Mouse (Mus musculus) MEL (cell line): ENCODE measurements around the gene Ppp1r18. TPM values are rescaled to one million over a fixed set of nuclear protein-coding genes. Genes with fewer than 3 reads are reported as not detected.

Experiments
- DNase-seq: peaks from one replicate; pipeline ENCODE4 v3.0.0; 2011; ENCODE audit warnings: low read depth, low spot score
- H3K27ac ChIP-seq: 2 replicates; pipeline ENCODE4 v1.5.1; 2012; ENCODE audit warnings: low read depth, mild to moderate bottlenecking, control low read depth, low read length, moderate library complexity; ENCODE audit not compliant: control insufficient read depth
- H3K27me3 ChIP-seq, 2 experiments: fragments of 150-350 bp in 1 of 2; sonication (generic) in 1 of 2; 2 replicates each; pipeline ENCODE4 v1.6.1; 2012; ENCODE audit warnings: low read length in 2 of 2, mild to moderate bottlenecking in 2 of 2, improper control_type of control experiment in 1 of 2, moderate library complexity in 1 of 2; ENCODE audit not compliant: insufficient read depth in 2 of 2, control insufficient read depth in 1 of 2
- H3K36me3 ChIP-seq, 2 experiments: 2 replicates each; pipeline ENCODE4 v1.6.1; 2012 to 2014; ENCODE audit warnings: low read length in 2 of 2, improper control_type of control experiment in 1 of 2, inconsistent platforms in 1 of 2, mild to moderate bottlenecking in 1 of 2; ENCODE audit not compliant: insufficient read depth in 2 of 2, control insufficient read depth in 1 of 2
- H3K4me1 ChIP-seq, 2 experiments: fragments of 150-350 bp in 1 of 2; sonication (generic) in 1 of 2; 2 replicates each; pipeline ENCODE4 v1.6.1; 2012; ENCODE audit warnings: low read length in 2 of 2, improper control_type of control experiment in 1 of 2, mild to moderate bottlenecking in 1 of 2; ENCODE audit not compliant: insufficient read depth in 2 of 2, control insufficient read depth in 1 of 2
- H3K4me3 ChIP-seq, 2 experiments: fragments of 150-350 bp in 1 of 2; sonication (generic) in 1 of 2; 2 replicates each; pipeline ENCODE4 v1.5.1; 2012; ENCODE audit warnings: low read depth in 2 of 2, low read length in 2 of 2, mild to moderate bottlenecking in 2 of 2, moderate library complexity in 2 of 2, control low read depth in 1 of 2, improper control_type of control experiment in 1 of 2; ENCODE audit not compliant: control insufficient read depth in 1 of 2, insufficient read depth in 1 of 2
- H3K79me2 ChIP-seq: 2 replicates; pipeline ENCODE4 v1.6.1; 2012; ENCODE audit warnings: mild to moderate bottlenecking, low read length, moderate library complexity; ENCODE audit not compliant: control insufficient read depth, poor library complexity, insufficient read depth
- H3K9ac ChIP-seq: 2 replicates; pipeline ENCODE4 v1.6.1; 2012; ENCODE audit warnings: low read depth, mild to moderate bottlenecking, control low read depth, low read length, moderate library complexity; ENCODE audit not compliant: control insufficient read depth, poor library complexity, severe bottlenecking
- H3K9me3 ChIP-seq: fragments of 150-350 bp; sonication (generic); replicated peaks from 2 replicates; pipeline ENCODE4 v1.6.1; 2012; ENCODE audit warnings: mild to moderate bottlenecking, low read length, improper control_type of control experiment, moderate library complexity; ENCODE audit not compliant: insufficient read depth
- BHLHE40 ChIP-seq: IDR thresholded peaks from 2 replicates; pipeline ENCODE4 v1.6.1; 2012; ENCODE audit warnings: low read depth, mild to moderate bottlenecking, inconsistent platforms, low read length, improper control_type of control experiment, borderline replicate concordance
- CHD1 ChIP-seq: IDR thresholded peaks from 2 replicates; pipeline ENCODE4 v1.6.1; 2012; ENCODE audit warnings: low read depth, mild to moderate bottlenecking, inconsistent platforms, low read length, improper control_type of control experiment
- CTCF ChIP-seq, 3 experiments: IDR thresholded peaks in 2 of 3; conservative IDR thresholded peaks in 1 of 3; 2 replicates each; pipeline ENCODE4 v1.5.1; 2011 to 2012; ENCODE audit warnings: low read length in 3 of 3, low read depth in 2 of 3, mild to moderate bottlenecking in 2 of 3, improper control_type of control experiment in 1 of 3, inconsistent platforms in 1 of 3, mixed read lengths in 1 of 3, moderate library complexity in 1 of 3; ENCODE audit not compliant: control insufficient read depth in 1 of 3, insufficient read depth in 1 of 3, poor library complexity in 1 of 3, severe bottlenecking in 1 of 3
- E2F4 ChIP-seq: IDR thresholded peaks from 2 replicates; pipeline ENCODE4 v1.6.1; 2011; ENCODE audit warnings: low read depth, low read length, improper control_type of control experiment, borderline replicate concordance
- ELF1 ChIP-seq: IDR thresholded peaks from 2 replicates; pipeline ENCODE4 v1.6.1; 2014; ENCODE audit warnings: low read depth, mild to moderate bottlenecking, inconsistent platforms, low read length, improper control_type of control experiment, moderate library complexity
- ETS1 ChIP-seq: IDR thresholded peaks from 2 replicates; pipeline ENCODE4 v1.6.1; 2012; ENCODE audit warnings: low read depth, mild to moderate bottlenecking, inconsistent platforms, low read length, improper control_type of control experiment, moderate library complexity
- GABPA ChIP-seq: IDR thresholded peaks from 2 replicates; pipeline ENCODE4 v1.6.1; 2012; ENCODE audit warnings: low read depth, mild to moderate bottlenecking, inconsistent platforms, low read length, improper control_type of control experiment, moderate library complexity
- GATA1 ChIP-seq: IDR thresholded peaks from 2 replicates; pipeline ENCODE4 v1.6.1; 2011; ENCODE audit warnings: low read depth, low read length, improper control_type of control experiment
- MEF2A ChIP-seq: IDR thresholded peaks from 2 replicates; pipeline ENCODE4 v1.6.1; 2014; ENCODE audit warnings: low read depth, mild to moderate bottlenecking, inconsistent platforms, low read length, improper control_type of control experiment; ENCODE audit not compliant: poor library complexity, insufficient replicate concordance, severe bottlenecking; ENCODE audit errors: extremely low read depth
- MYB ChIP-seq: IDR thresholded peaks from 2 replicates; pipeline ENCODE4 v1.6.1; 2011; ENCODE audit warnings: mild to moderate bottlenecking, low read depth, low read length, improper control_type of control experiment
- MYC ChIP-seq: IDR thresholded peaks from 2 replicates; pipeline ENCODE4 v1.6.1; 2011; ENCODE audit warnings: low read depth, mild to moderate bottlenecking, low read length, improper control_type of control experiment, moderate library complexity
- NRF1 ChIP-seq: IDR thresholded peaks from 2 replicates; pipeline ENCODE4 v1.6.1; 2014; ENCODE audit warnings: low read depth, mild to moderate bottlenecking, inconsistent platforms, low read length, improper control_type of control experiment, moderate library complexity; ENCODE audit not compliant: poor library complexity, insufficient read depth, severe bottlenecking
- POLR2A ChIP-seq, 2 experiments: IDR thresholded peaks; 2 replicates each; pipeline ENCODE4 v1.6.1; 2011 to 2012; ENCODE audit warnings: low read length in 2 of 2, mild to moderate bottlenecking in 2 of 2, control low read depth in 1 of 2, improper control_type of control experiment in 1 of 2, low read depth in 1 of 2, moderate library complexity in 1 of 2; ENCODE audit not compliant: control insufficient read depth in 1 of 2, insufficient read depth in 1 of 2, poor library complexity in 1 of 2
- POLR2AphosphoS2 ChIP-seq: IDR thresholded peaks from 2 replicates; pipeline ENCODE4 v1.6.1; 2011; ENCODE audit warnings: low read length, improper control_type of control experiment
- RAD21 ChIP-seq: IDR thresholded peaks from 2 replicates; pipeline ENCODE4 v1.6.1; 2011; ENCODE audit warnings: mild to moderate bottlenecking, low read depth, low read length, improper control_type of control experiment
- RCOR1 ChIP-seq: IDR thresholded peaks from 2 replicates; pipeline ENCODE4 v1.6.1; 2012; ENCODE audit warnings: low read depth, mild to moderate bottlenecking, inconsistent platforms, low read length, improper control_type of control experiment
- SMC3 ChIP-seq: IDR thresholded peaks from 2 replicates; pipeline ENCODE4 v1.6.1; 2011; ENCODE audit warnings: low read depth, low read length, improper control_type of control experiment
- TAL1 ChIP-seq: IDR thresholded peaks from 2 replicates; pipeline ENCODE4 v1.6.1; 2012; ENCODE audit warnings: mild to moderate bottlenecking, inconsistent platforms, low read length, moderate library complexity, mixed read lengths
- TBP ChIP-seq: IDR thresholded peaks from 2 replicates; pipeline ENCODE4 v1.8.0; 2011; ENCODE audit warnings: low read depth, low read length, improper control_type of control experiment
- UBTF ChIP-seq: IDR thresholded peaks from 2 replicates; pipeline ENCODE4 v1.6.1; 2012; ENCODE audit warnings: low read depth, mild to moderate bottlenecking, inconsistent platforms, low read length, improper control_type of control experiment, moderate library complexity, borderline replicate concordance; ENCODE audit not compliant: insufficient read depth
- USF2 ChIP-seq, 2 experiments: IDR thresholded peaks; 2 replicates each; pipeline ENCODE4 v1.6.1; 2011 to 2012; ENCODE audit warnings: improper control_type of control experiment in 2 of 2, low read length in 2 of 2, borderline replicate concordance in 1 of 2, inconsistent platforms in 1 of 2, low read depth in 1 of 2, mild to moderate bottlenecking in 1 of 2; ENCODE audit not compliant: insufficient read depth in 1 of 2
- ZC3H11A ChIP-seq: IDR thresholded peaks from 2 replicates; pipeline ENCODE4 v1.6.1; 2012; ENCODE audit warnings: low read depth, mild to moderate bottlenecking, inconsistent platforms, low read length, improper control_type of control experiment
- ZKSCAN1 ChIP-seq: IDR thresholded peaks from 2 replicates; pipeline ENCODE4 v1.6.1; 2012; ENCODE audit warnings: low read depth, mild to moderate bottlenecking, inconsistent platforms, low read length, improper control_type of control experiment, moderate library complexity
- polyA plus RNA-seq, 2 experiments: library from polyadenylated mRNA; stranded (reverse) in 1 of 2; unstranded in 1 of 2; fragments of >175 nt in 1 of 2; fragments of >200 nt in 1 of 2; gene quantifications; 2 replicates each; pipeline versions ENCODE4 v1.2.1 to v1.2.4; 2012; ENCODE audit warnings: low replicate concordance in 2 of 2, low read depth in 1 of 2; ENCODE audit not compliant: insufficient read length in 2 of 2, insufficient read depth in 1 of 2, missing spikeins in 1 of 2
- total RNA-seq: library from RNA; depleted of rRNA; stranded (reverse); fragments of 300-350 nt; gene quantifications from 2 replicates; pipeline ENCODE4 v1.2.3, GENCODE M21; 2012

Gene Ppp1r18
- total and polyA plus RNA-seq, 3 experiments, result 10.1 to 36.2 TPM; not detected in 1

DNA sequence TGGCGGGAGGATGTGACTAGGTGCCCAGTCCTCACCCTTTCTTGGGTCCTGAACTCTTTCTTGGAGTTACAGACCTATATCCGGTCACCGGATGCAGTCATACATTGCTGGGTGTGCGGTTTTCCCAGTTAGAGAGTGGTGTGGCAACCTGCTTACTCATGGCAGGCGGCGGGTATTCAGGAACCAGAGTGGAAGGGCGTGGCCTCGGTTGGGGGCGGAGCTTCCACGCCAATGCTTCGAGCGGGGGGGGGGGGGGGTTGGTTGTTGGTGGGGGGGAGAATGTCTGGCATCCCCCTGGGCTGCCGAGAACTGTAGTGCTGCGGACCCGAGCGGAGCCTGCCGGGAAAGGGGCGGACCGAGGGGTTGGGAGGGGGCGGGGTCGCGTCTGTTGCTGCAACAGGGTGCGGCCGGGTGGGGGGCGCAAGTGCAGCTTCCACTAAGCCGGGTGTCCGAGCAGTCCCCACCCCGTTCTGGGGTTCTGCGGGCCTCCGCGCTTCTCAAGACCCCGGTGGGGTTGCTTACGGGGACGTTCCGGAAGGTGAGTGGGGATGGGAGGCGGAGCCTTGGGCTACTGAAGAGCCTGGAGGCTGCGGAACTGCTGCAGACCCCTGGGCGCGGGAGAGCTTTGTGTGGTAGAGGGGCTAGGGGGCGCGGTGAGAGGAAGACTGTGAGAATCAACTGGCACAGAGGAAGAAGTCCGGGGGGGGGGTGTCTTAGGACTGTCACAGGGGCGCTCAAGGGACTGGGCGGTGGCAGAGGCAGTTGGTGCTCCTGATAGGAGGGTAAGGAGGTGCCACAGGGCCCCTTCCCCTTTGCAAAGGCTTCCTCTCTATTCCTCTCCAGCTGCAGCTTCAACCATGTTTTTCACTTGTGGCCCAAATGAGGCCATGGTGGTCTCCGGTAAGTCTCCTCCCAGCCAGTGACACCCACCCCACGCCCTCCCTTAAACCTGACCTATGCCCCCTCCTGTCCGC lies 42.1 kb upstream of the Ppp1r18 start, which contains the start of gene Flot1 (continued):
- TF ChIP-seq MYB (0 out of 2 replicates have a peak, but pooled peaks have one; percentile 49), MYC (0 out of 2 replicates have a peak, but pooled peaks have one; percentile 42), ZC3H11A (no peak), UBTF (no peak), RCOR1 (0 out of 2 replicates have a peak, but pooled peaks have one; percentile 29), CHD1 (no peak), USF2 (IDR thresholded peaks at IDR 0.05; ENCODE audit: borderline replicate concordance in 1 of 2, insufficient read depth in 1 of 2, low read depth in 1 of 2, low read length in 2 of 2) (no peak), E2F4 (no peak), GABPA (0 out of 2 replicates have a peak, but pooled peaks have one; percentile 58), ZKSCAN1 (no peak), BHLHE40 (no peak), GATA1 (no peak), CTCF (IDR thresholded peaks at IDR 0.05 in 2 of 3, conservative IDR thresholded peaks at IDR 0.05 in 1 of 3; ENCODE audit: control insufficient read depth in 1 of 3, insufficient read depth in 1 of 3, low read depth in 2 of 3, low read length in 3 of 3, poor library complexity in 1 of 3, severe bottlenecking in 1 of 3) (no peak), TAL1 (0 out of 2 replicates have a peak, but pooled peaks have one; percentile 18), ETS1 (peak; percentile 85), POLR2A (IDR thresholded peaks at IDR 0.05; ENCODE audit: control insufficient read depth in 1 of 2, insufficient read depth in 1 of 2, low read depth in 1 of 2, low read length in 2 of 2, poor library complexity in 1 of 2) (peak; percentile 20 to 70; a peak in 2 of 4 replicates), ELF1 (peak; percentile 52; the same call in 1 of the 2 replicates), NRF1 (no peak), TBP (no peak), MEF2A (no peak), POLR2AphosphoS2 (peak; percentile 85)

DNA sequence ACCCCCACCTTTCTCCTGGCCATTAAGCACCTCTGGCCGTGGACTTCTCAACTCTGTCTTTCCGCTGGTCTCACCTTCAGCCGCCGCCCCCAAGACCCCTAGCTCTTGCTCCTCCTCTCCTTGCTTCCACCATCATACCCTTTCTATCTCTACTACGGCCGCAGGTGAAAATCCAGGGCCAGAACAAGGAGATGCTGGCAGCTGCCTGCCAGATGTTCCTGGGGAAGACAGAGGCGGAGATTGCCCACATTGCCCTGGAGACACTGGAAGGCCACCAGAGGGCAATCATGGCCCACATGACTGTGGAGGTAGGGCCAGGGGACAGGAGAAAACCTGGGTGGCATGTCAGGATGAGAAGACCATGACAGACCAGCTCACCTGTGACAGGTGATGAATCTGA lies 41.0 kb upstream of the Ppp1r18 start:
- no peak for DNase-seq
- no peak overlapping the region for H3K4me3 ChIP-seq
- no peaks in the 10 kb centered on the region for H3K27me3 ChIP-seq
- no peak overlapping the region for H3K27ac ChIP-seq
- H3K9me3 ChIP-seq, result no peaks in the 10 kb centered on the region
- H3K9ac ChIP-seq, result no peak overlapping the region
- H3K36me3 ChIP-seq, result peaks cover 4 to 13% of the 10 kb centered on the region in 2 experiments; a peak in 3 of 4 replicates
- H3K4me1 ChIP-seq, result peaks cover 2 to 20% of the 10 kb centered on the region in 2 experiments; a peak in 2 of 4 replicates
- TF ChIP-seq TAL1 (no peak), CTCF (IDR thresholded peaks at IDR 0.05 in 2 of 3, conservative IDR thresholded peaks at IDR 0.05 in 1 of 3; ENCODE audit: control insufficient read depth in 1 of 3, insufficient read depth in 1 of 3, low read depth in 2 of 3, low read length in 3 of 3, poor library complexity in 1 of 3, severe bottlenecking in 1 of 3) (peak in 2 of 3 experiments; percentile 42 to 53; a peak in 4 of 6 replicates), SMC3 (peak; percentile 41), RAD21 (peak; percentile 34), ZC3H11A (0 out of 2 replicates have a peak, but pooled peaks have one; percentile 18), TBP (no peak)
- H3K79me2 ChIP-seq, result peaks cover 11% of the 10 kb centered on the region
